Mouse (Mus musculus) left cerebral cortex, adult 2 months (tissue): ENCODE data around the gene Hnrnpll. TPM values are rescaled to one million over a fixed set of nuclear protein-coding genes. Genes with fewer than 3 reads are reported as not detected.
A peak's percentile ranks its signal among the peaks of the same experiment; 100 is the strongest.

Experiments used
- DNase-seq, 2 experiments: peaks; one replicate each; pipeline ENCODE4 v3.0.0; 2021 to 2022; ENCODE audit warnings: low spot score in 2 of 2, mixed read lengths in 1 of 2; ENCODE audit errors: extremely low spot score in 1 of 2
- H3K27ac ChIP-seq: fragments of 200-600 bp; 2 replicates; pipeline ENCODE4 v1.8.1; 2022
- H3K4me3 ChIP-seq: fragments of 200-600 bp; 2 replicates; pipeline ENCODE4 v1.8.1; 2022
- CTCF ChIP-seq: fragments of 200-600 bp; IDR thresholded peaks from 2 replicates; pipeline ENCODE4 v1.8.1; 2022; ENCODE audit warnings: antibody characterized with exemption, mild to moderate bottlenecking, moderate library complexity
- intact Hi-C: fragments of 180-260 bp; cut with DNase I; formaldehyde crosslinking; loops from one replicate; pipeline ENCODE4 v1.15.1; 2025
- long read RNA-seq, 2 experiments: library from polyadenylated mRNA; stranded (forward); transcript quantifications; one replicate each; pipeline ENCODE4 v2.0.0; 2021; ENCODE audit warnings: borderline mapping rate in 2 of 2
- total RNA-seq, 2 experiments: library from RNA; stranded (reverse); gene quantifications; 2 replicates each; pipeline ENCODE4 v1.2.3; 2021

Hnrnpll gene
- total RNA-seq = 10 to 100 TPM; 64.0 to 66.9 TPM
- long read RNA-seq, experiment 1, transcript Hnrnpll-205 (13 exons, 3,009 nt) = minor isoform, 24 of 66 reads
- long read RNA-seq, experiment 1, transcript Hnrnpll-201 (13 exons, 3,116 nt) = major isoform, 31 of 66 reads
- long read RNA-seq, experiment 1, partial matches to known transcripts = 2 of 66 reads
- long read RNA-seq, experiment 1, other reads (novel, unspliced or antisense) = 8 of 66 reads
- long read RNA-seq, experiment 2, transcript Hnrnpll-201 (13 exons, 3,116 nt) = minor isoform, 16 of 50 reads
- long read RNA-seq, experiment 2, transcript Hnrnpll-203 (14 exons, 2,742 nt) = minor isoform, 5 of 50 reads
- long read RNA-seq, experiment 2, transcript Hnrnpll-205 (13 exons, 3,009 nt) = major isoform, 21 of 50 reads
- long read RNA-seq, experiment 2, partial matches to known transcripts = 1 of 50 reads
- long read RNA-seq, experiment 2, other reads (novel, unspliced or antisense) = 7 of 50 reads

- DNase-seq = peak; percentile 97 to 99
- TF ChIP-seq CTCF = no peak
- Histone ChIP-seq H3K27ac (peak within 1 kb of the TSS; percentile 98), H3K4me3 (peak within 1 kb of the TSS; percentile 89)
- intact Hi-C loops = loop anchor here (2.0 to 5.0 kb wide), 3 partner anchors 65 to 107 kb away; partner anchors contain the start of gene Galm
These were observed at the start of gene Hnrnpll for GRCm38 (mm10) chr17:80061783-80062619. Gene Hnrnpll (minus strand): TSS chr17:80062334.

GRCm38 (mm10) chr17:80105348-80105978 is 43.3 kb upstream of the Hnrnpll start:
- Histone ChIP-seq H3K27ac (no peak overlapping the region), H3K4me3 (no peak overlapping the region)
- TF ChIP-seq CTCF = no peak
- DNase-seq = no peak
- intact Hi-C loops = no loop called here

GRCm38 (mm10) chr17:80099823-80100222 is 37.7 kb upstream of the Hnrnpll start:
- Histone ChIP-seq H3K4me3 (no peak overlapping the region), H3K27ac (no peak overlapping the region)
- TF ChIP-seq CTCF = no peak
- intact Hi-C loops = no loop called here
- DNase-seq = no peak

- DNase-seq = no peak
- Histone ChIP-seq H3K27ac (no peak overlapping the region), H3K4me3 (no peak overlapping the region)
- intact Hi-C loops = no loop called here
- TF ChIP-seq CTCF = no peak
These were observed 35.1 kb upstream of the Hnrnpll start for GRCm38 (mm10) chr17:80097221-80097620.

- DNase-seq = no peak
- intact Hi-C loops = no loop called here
- Histone ChIP-seq H3K27ac (no peak overlapping the region), H3K4me3 (no peak overlapping the region)
- no peak for TF ChIP-seq CTCF
These were observed 34.6 kb upstream of the Hnrnpll start for GRCm38 (mm10) chr17:80096720-80097114.

GRCm38 (mm10) chr17:80096043-80096719 is 34.0 kb upstream of the Hnrnpll start:
- no peak overlapping the region; the same call in 1 of the 2 replicates for H3K27ac ChIP-seq
- no peak overlapping the region for H3K4me3 ChIP-seq
- peak; percentile 35 to 45 for DNase-seq
- no peak for TF ChIP-seq CTCF
- intact Hi-C loops = no loop called here

GRCm38 (mm10) chr17:80095254-80095899 is 33.2 kb upstream of the Hnrnpll start:
- no peak overlapping the region; the same call in 1 of the 2 replicates for H3K27ac ChIP-seq
- intact Hi-C loops = no loop called here
- no peak for DNase-seq
- TF ChIP-seq CTCF = no peak
- H3K4me3 ChIP-seq = no peak overlapping the region

GRCm38 (mm10) chr17:80091879-80092549 is 29.9 kb upstream of the Hnrnpll start:
- intact Hi-C loops = no loop called here
- TF ChIP-seq CTCF = no peak
- no peak overlapping the region for H3K4me3 ChIP-seq
- DNase-seq = no peak
- H3K27ac ChIP-seq = no peak overlapping the region

GRCm38 (mm10) chr17:80090551-80090950 is 28.4 kb upstream of the Hnrnpll start:
- TF ChIP-seq CTCF = no peak
- DNase-seq = no peak
- Histone ChIP-seq H3K27ac (no peak overlapping the region), H3K4me3 (no peak overlapping the region)
- intact Hi-C loops = no loop called here

- TF ChIP-seq CTCF = no peak
- intact Hi-C loops = no loop called here
- DNase-seq = no peak
- Histone ChIP-seq H3K27ac (no peak overlapping the region), H3K4me3 (no peak overlapping the region)
These were observed 26.0 kb upstream of the Hnrnpll start for GRCm38 (mm10) chr17:80088168-80088567.
